ENCODE assay signal across 18 mouse cellular contexts in genomic region chr10:10094113-10094512, GRCm38 (mm10).
"Had no signal": no experiment of that assay in that cellular context is flagged by ENCODE, and none has a peak within 500 bp of the region (broad histone marks: within the 10 kb centered on the region; RNA-seq: fewer than 3 reads in every experiment).

No protein-coding gene starts in this region.

- H3K4me1 ChIP-seq: lung, embryonic 15.5 days; midbrain, embryonic 13.5 days; midbrain, embryonic 15.5 days; neural tube, embryonic 12.5 days had no signal

- H3K27ac ChIP-seq: lung, embryonic 15.5 days; macrophage; midbrain, embryonic 13.5 days; midbrain, embryonic 15.5 days; neural tube, embryonic 12.5 days had no signal

- DNase-seq: liver, postnatal 0 days; lung, adult 2 months; lung, postnatal 14 days; lung, postnatal 36 days; retina, postnatal 1 day; right cerebral cortex, postnatal 14 days; spleen, adult 18-20 months; thymus, adult 18-20 months; thymus, postnatal 14 days; thymus, postnatal 36 days had no signal

- H3K9me3 ChIP-seq: lung, embryonic 15.5 days; megakaryocyte, embryonic 14.5 days; midbrain, embryonic 13.5 days; midbrain, embryonic 15.5 days; neural tube, embryonic 12.5 days had no signal

- H3K27me3 ChIP-seq: lung, embryonic 15.5 days; megakaryocyte, embryonic 14.5 days; midbrain, embryonic 13.5 days; midbrain, embryonic 15.5 days; neural tube, embryonic 12.5 days had no signal

- ATAC-seq: liver, postnatal 0 days; lung, postnatal 0 days; midbrain, embryonic 13.5 days; midbrain, embryonic 15.5 days had no signal

- H3K4me3 ChIP-seq: lung, embryonic 15.5 days; megakaryocyte, embryonic 14.5 days; midbrain, embryonic 13.5 days; midbrain, embryonic 15.5 days; neural tube, embryonic 12.5 days had no signal

- H3K4me2 ChIP-seq: lung, embryonic 15.5 days; midbrain, embryonic 11.5 days; midbrain, embryonic 13.5 days; midbrain, embryonic 15.5 days; neural tube, embryonic 12.5 days had no signal

- H3K9ac ChIP-seq: liver, postnatal 0 days; lung, embryonic 15.5 days; midbrain, embryonic 13.5 days; midbrain, embryonic 15.5 days; neural tube, embryonic 12.5 days had no signal

- H3K36me3 ChIP-seq: lung, embryonic 15.5 days; midbrain, embryonic 13.5 days; midbrain, embryonic 15.5 days; neural tube, embryonic 12.5 days had no signal
